Mouse (Mus musculus) WW6 (cell line): Measurements from ENCODE around the gene Cct4.

ENCODE experiments used
- DNase-seq: peaks from one replicate; pipeline ENCODE4 v3.0.0-alpha.2; 2013; ENCODE audit warnings: low read depth, low spot score

Gene Cct4

GRCm38 (mm10) chr11:23029399-23029798 is 39.1 kb downstream of the Cct4 start:
- no peak for DNase-seq

DNA sequence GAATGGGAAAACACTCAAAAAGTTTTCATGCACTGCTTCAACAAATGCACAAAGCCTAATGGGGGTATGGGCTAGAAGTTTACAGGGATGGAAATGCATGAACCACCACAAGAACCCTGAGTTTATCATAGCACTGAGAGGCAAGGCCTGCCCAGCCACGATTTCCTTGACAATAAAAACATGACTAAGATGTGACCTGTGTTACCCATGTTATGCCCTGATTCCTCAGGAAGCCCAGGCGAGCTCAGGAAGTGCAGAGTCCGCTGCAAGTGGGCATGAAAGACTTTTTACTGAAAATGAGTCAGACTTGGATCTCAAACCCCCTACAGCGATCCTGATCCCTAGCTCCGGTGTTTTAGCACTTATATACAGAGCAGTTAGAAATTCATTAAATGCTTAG is 56.9 kb downstream of the Cct4 start:
- no peak for DNase-seq

DNA sequence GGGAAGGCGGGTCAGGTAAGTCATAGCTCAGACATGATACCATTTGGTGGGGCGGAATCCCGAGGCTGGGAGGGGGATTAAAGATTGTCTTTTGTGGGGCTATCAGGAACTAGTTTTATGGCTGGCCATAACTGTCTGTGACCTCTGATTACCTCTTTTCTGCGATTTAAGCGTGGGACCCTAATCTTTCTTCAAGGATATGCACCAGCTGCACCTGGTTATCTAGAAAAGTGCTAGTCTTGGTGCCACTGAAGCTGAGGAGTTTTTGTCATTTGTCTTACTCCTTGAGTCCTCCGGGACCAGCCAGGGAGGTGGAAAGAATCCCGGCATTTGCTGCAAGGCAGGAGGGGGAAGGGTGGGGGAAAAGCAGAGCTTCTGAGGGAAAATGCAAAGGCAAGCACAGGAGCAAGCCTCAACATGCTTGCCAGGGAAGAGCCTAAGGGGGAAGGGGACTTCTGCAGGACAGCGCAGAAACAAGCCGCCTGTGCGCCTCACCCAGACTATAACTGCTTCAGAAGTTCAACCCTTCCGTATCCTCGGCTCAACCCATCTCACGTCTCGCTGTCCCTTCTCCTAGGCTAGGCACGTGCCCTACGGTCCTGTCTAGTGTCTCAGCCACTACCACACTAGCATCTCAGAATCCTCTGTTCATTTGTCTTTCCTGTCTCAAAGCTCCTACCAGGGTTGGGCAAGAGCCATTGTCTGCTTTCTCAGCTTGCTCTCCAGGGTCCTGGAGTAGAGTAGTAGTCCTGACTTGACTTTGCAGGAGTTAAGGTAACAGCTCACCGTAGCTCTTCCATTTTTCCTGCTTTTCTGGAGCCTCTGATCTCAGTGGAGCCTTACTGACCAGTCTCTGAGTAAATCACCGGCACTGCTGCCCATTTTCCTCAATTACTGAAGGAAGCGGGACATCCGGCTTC is 57.6 kb downstream of the Cct4 start:
- DNase-seq: no peak

- DNase-seq: no peak
Measured at GRCm38 (mm10) chr11:23049642-23050041, 59.3 kb downstream of the Cct4 start.

GRCm38 (mm10) chr11:23052353-23052752 is 62.0 kb downstream of the Cct4 start:
- DNase-seq: no peak
